ENCODE assay signal across 8 mouse cellular contexts in the genomic region with DNA sequence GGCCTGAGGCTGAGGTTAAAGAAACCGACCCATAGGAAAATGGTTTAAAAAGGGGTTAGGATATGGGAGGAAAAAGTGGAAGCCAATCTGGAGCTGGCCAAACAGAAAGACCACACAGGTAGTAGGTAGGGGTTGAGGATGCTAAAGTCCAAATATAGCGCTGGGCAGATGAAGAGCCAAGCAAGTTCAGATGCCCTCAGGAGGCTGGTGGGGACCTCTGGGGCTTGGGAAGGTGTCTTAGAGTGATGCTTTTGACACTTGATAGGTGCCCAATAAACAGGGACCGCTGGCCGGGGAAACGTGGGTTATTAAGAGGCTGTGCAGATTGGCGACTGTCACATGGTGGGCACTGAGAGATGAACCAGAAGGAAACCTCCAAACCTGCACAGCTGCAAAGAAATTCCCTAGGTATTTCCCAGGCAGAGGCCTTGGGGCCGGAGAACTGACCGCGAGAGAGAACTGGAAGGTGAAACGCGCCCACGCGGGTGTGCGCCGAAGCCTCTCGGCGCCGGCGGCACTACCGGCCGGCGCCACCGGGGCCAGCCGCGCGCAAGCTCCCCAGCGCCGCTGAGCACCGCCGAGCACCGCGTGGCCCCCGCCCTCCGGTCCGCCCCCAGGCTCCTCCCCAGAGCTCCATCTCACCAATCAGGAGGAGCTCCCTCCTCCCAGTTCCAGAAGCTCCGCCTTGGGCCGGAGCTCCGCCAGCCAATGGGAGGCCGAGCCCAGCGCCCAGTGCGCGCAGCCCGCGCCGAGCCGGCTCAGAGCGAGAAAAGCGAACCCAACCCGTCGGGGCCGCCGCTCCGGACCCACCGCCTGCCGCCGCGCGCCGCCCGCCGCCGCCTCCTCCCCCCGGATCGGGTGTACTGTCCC. TPM values are rescaled to one million over a fixed set of nuclear protein-coding genes. Genes with fewer than 3 reads are reported as not detected.
DNase-seq lines count a peak whose midpoint lies in the region; ATAC-seq and TF ChIP-seq lines count a peak whose summit lies in the region.

Gene Grhl1 (plus strand): TSS at position 761 of the 870 bp plus-strand sequence.

- no peaks in the 10 kb centered on the region for H3K9me3 ChIP-seq in forebrain, postnatal 0 days (ENCODE audit: low read length)
- no peaks in the 10 kb centered on the region for H3K9me3 ChIP-seq in neural tube, embryonic 15.5 days (replicated peaks)

- H3K9ac ChIP-seq in forebrain, postnatal 0 days, result peak within 1 kb of the TSS; percentile 51
- H3K9ac ChIP-seq in neural tube, embryonic 15.5 days (replicated peaks), result peak within 1 kb of the TSS; percentile 56

- no peaks in the 10 kb centered on the region; the same call in 1 of the 2 replicates for H3K27me3 ChIP-seq in cerebellum, adult 2 months (ENCODE audit: control insufficient read depth, insufficient read depth, low read length)
- peaks cover 5% of the 10 kb centered on the region; the same call in 1 of the 2 replicates for H3K27me3 ChIP-seq in forebrain, postnatal 0 days (ENCODE audit: insufficient read depth, low read length)
- H3K27me3 ChIP-seq in neural tube, embryonic 15.5 days (replicated peaks), result peaks cover 31% of the 10 kb centered on the region

- WGBS in cerebellum, adult 2 months, result 3% methylated on average over 63 of the region's 64 CpGs
- 2% methylated on average over 59 of the region's 64 CpGs for WGBS in forebrain, postnatal 0 days
- 2% methylated on average over 62 of the region's 64 CpGs for WGBS in lung, adult 2 months
- WGBS in neural tube, embryonic 15.5 days, result 2% methylated on average over 62 of the region's 64 CpGs

- H3K4me1 ChIP-seq in cerebellum, adult 2 months (ENCODE audit: control insufficient read depth, insufficient read depth, low read length), result no peaks in the 10 kb centered on the region
- no peaks in the 10 kb centered on the region for H3K4me1 ChIP-seq in forebrain, postnatal 0 days (ENCODE audit: insufficient read depth)
- H3K4me1 ChIP-seq in lung, adult 2 months (ENCODE audit: control insufficient read depth, insufficient read depth, low read length), result peaks cover 3% of the 10 kb centered on the region
- H3K4me1 ChIP-seq in neural tube, embryonic 15.5 days, result peaks cover 9% of the 10 kb centered on the region

- H3K27ac ChIP-seq in cerebellum, adult 2 months (ENCODE audit: insufficient read depth, low read length), result no peak within 1 kb of the TSS
- no peak within 1 kb of the TSS for H3K27ac ChIP-seq in forebrain, postnatal 0 days (ENCODE audit: low read depth, low read length)
- peak within 1 kb of the TSS; percentile 87 for H3K27ac ChIP-seq in layer of hippocampus, adult 2 months
- H3K27ac ChIP-seq in neural tube, embryonic 15.5 days (replicated peaks), result no peak within 1 kb of the TSS

- TF ChIP-seq POLR2A in cerebellum, adult 2 months (IDR thresholded peaks at IDR 0.05; ENCODE audit: borderline replicate concordance, insufficient read depth, low read length), result no peak
- TF ChIP-seq POLR2A in lung, adult 2 months (IDR thresholded peaks at IDR 0.05; ENCODE audit: borderline replicate concordance, extremely low read depth, low read depth, low read length), result no peak

- peak; percentile 100 for ATAC-seq in forebrain, postnatal 0 days
- ATAC-seq in neural tube, embryonic 15.5 days (ENCODE audit: low FRiP score), result peak; percentile 100

- peak; percentile 75 for DNase-seq in MEL-GATA-1-ER (ENCODE audit: extremely low read depth, low read depth)
- peak; percentile 90 to 93 for DNase-seq in cerebellum, adult 2 months
- DNase-seq in forebrain, postnatal 0 days, result peak; percentile 94
- DNase-seq in heart, postnatal 4 days, result peak; percentile 95
- peak; percentile 94 to 96 for DNase-seq in layer of hippocampus, adult 2 months (ENCODE audit: low spot score in 2 of 2)
- DNase-seq in lung, adult 2 months, result peak; percentile 93
- DNase-seq in testis, postnatal 10 days (ENCODE audit: low spot score), result peak; percentile 95

- 0 out of 2 replicates have a peak, but pooled peaks have one; percentile 20 for TF ChIP-seq CTCF in cerebellum, adult 2 months (IDR thresholded peaks at IDR 0.05; ENCODE audit: borderline replicate concordance, insufficient read depth, low read depth, low read length)
- TF ChIP-seq CTCF in forebrain, postnatal 0 days (IDR thresholded peaks at IDR 0.05; ENCODE audit: low read depth), result peak; percentile 28
- peak; percentile 78 for TF ChIP-seq CTCF in layer of hippocampus, adult 2 months (conservative IDR thresholded peaks at IDR 0.05)
- TF ChIP-seq CTCF in lung, adult 2 months (IDR thresholded peaks at IDR 0.05; ENCODE audit: insufficient read depth, low read length), result no peak

- peak within 1 kb of the TSS; percentile 64 for H3K4me3 ChIP-seq in cerebellum, adult 2 months (replicated peaks; ENCODE audit: insufficient read depth, low read depth, low read length)
- H3K4me3 ChIP-seq in forebrain, postnatal 0 days (ENCODE audit: low read depth, low read length), result peak within 1 kb of the TSS; percentile 67
- peak within 1 kb of the TSS; percentile 83 for H3K4me3 ChIP-seq in layer of hippocampus, adult 2 months
- H3K4me3 ChIP-seq in lung, adult 2 months (replicated peaks; ENCODE audit: extremely low read depth, low read depth, low read length), result peak within 1 kb of the TSS; percentile 72
- peak within 1 kb of the TSS; percentile 71 for H3K4me3 ChIP-seq in neural tube, embryonic 15.5 days (replicated peaks)

- no peaks in the 10 kb centered on the region for H3K36me3 ChIP-seq in forebrain, postnatal 0 days (ENCODE audit: insufficient read depth)
- H3K36me3 ChIP-seq in neural tube, embryonic 15.5 days, result no peaks in the 10 kb centered on the region

- H3K4me2 ChIP-seq in forebrain, postnatal 0 days (ENCODE audit: low read depth), result peak within 1 kb of the TSS; percentile 85
- peak within 1 kb of the TSS; percentile 86 for H3K4me2 ChIP-seq in neural tube, embryonic 15.5 days

RNA-seq across cellular contexts. Expression of gene Grhl1, which starts in this region (rescaled TPM):
- polyA plus RNA-seq in cerebellum, adult 2 months (2012; rRNA removed), result 2.3 TPM in 2 replicates
- total RNA-seq in forebrain, postnatal 0 days (2014; rRNA removed), result 2.7 and 2.9 TPM in 2 replicates
- 1.3 and 2.3 TPM in 2 replicates for polyA plus RNA-seq in forebrain, postnatal 0 days (2015; fragmentation: Nextera tagmentation; extraction: Ambion mirVana)
- total RNA-seq in heart, postnatal 4 days (2021), result 1 to 10 TPM in 1 of 2 experiments, under 1 TPM in 1; 0.93 to 1.4 TPM
- total RNA-seq in layer of hippocampus, adult 2 months (2021), result 10 to 100 TPM; 30.2 to 32.5 TPM
- 2.2 and 6.5 TPM in 2 replicates for polyA plus RNA-seq in lung, adult 2 months (2012; rRNA removed)
- 0.63 and 1.3 TPM in 2 replicates for polyA plus RNA-seq in neural tube, embryonic 15.5 days (2015; fragmentation: Nextera tagmentation; extraction: Ambion mirVana)
